Mouse (Mus musculus) MEL (cell line): ENCODE measurements at regions not wholly inside any gene's neighbourhood (a gene's known extent, or its start where the extent isn't known, plus 50 kb on each side); places are given as distances from the start of the nearest gene placed in this dataset.

Source experiments
- CTCF ChIP-seq, 3 experiments: IDR thresholded peaks in 2 of 3; conservative IDR thresholded peaks in 1 of 3; 2 replicates each; pipeline ENCODE4 v1.5.1; 2011 to 2012; ENCODE audit warnings: low read length in 3 of 3, low read depth in 2 of 3, mild to moderate bottlenecking in 2 of 3, improper control_type of control experiment in 1 of 3, inconsistent platforms in 1 of 3, mixed read lengths in 1 of 3, moderate library complexity in 1 of 3; ENCODE audit not compliant: control insufficient read depth in 1 of 3, insufficient read depth in 1 of 3, poor library complexity in 1 of 3, severe bottlenecking in 1 of 3
- E2F4 ChIP-seq: IDR thresholded peaks from 2 replicates; pipeline ENCODE4 v1.6.1; 2011; ENCODE audit warnings: low read depth, low read length, improper control_type of control experiment, borderline replicate concordance
- EP300 ChIP-seq, 2 experiments: IDR thresholded peaks; 2 replicates each; pipeline ENCODE4 v1.6.1; 2011; ENCODE audit warnings: improper control_type of control experiment in 2 of 2, low read length in 2 of 2, low read depth in 1 of 2, mild to moderate bottlenecking in 1 of 2
- MAFK ChIP-seq: IDR thresholded peaks from 2 replicates; pipeline ENCODE4 v1.6.1; 2011; ENCODE audit warnings: low read depth, mild to moderate bottlenecking, low read length, improper control_type of control experiment, borderline replicate concordance
- NELFE ChIP-seq: IDR thresholded peaks from 2 replicates; pipeline ENCODE4 v1.6.1; 2011; ENCODE audit warnings: low read depth, low read length, improper control_type of control experiment
- SIN3A ChIP-seq: IDR thresholded peaks from 2 replicates; pipeline ENCODE4 v1.6.1; 2012; ENCODE audit warnings: low read length, improper control_type of control experiment, inconsistent platforms

GRCm38 (mm10) chr4:11893560-11894205, 87.4 kb downstream of the Gm10604 start:
- TF ChIP-seq EP300 (IDR thresholded peaks at IDR 0.05; ENCODE audit: low read depth in 1 of 2, low read length in 2 of 2) = no peak
- no peak for TF ChIP-seq CTCF (IDR thresholded peaks at IDR 0.05 in 2 of 3, conservative IDR thresholded peaks at IDR 0.05 in 1 of 3; ENCODE audit: control insufficient read depth in 1 of 3, insufficient read depth in 1 of 3, low read depth in 2 of 3, low read length in 3 of 3, poor library complexity in 1 of 3, severe bottlenecking in 1 of 3)
- no peak for TF ChIP-seq MAFK
- no peak for TF ChIP-seq E2F4
- TF ChIP-seq NELFE = no peak
- no peak for TF ChIP-seq SIN3A
